Comparison of ENCODE assay signal across 10 mouse cellular contexts in genomic region chr9:52941637-52941983, GRCm38 (mm10).
DNase-seq lines count a peak whose midpoint lies in the region; ATAC-seq and TF ChIP-seq lines count a peak whose summit lies in the region.
"Had no signal": no experiment of that assay in that cellular context is flagged by ENCODE, and none has a peak within 500 bp of the region (broad histone marks: within the 10 kb centered on the region; RNA-seq: fewer than 3 reads in every experiment).

No protein-coding gene starts in this region.

- H3K27me3 ChIP-seq in kidney, adult 2 months (replicated peaks; ENCODE audit: control insufficient read depth, insufficient read depth, low read length) = no peaks in the 10 kb centered on the region
- H3K27me3 ChIP-seq in forebrain, embryonic 15.5 days = no peaks in the 10 kb centered on the region
- no peaks in the 10 kb centered on the region for H3K27me3 ChIP-seq in hindbrain, embryonic 16.5 days (replicated peaks; ENCODE audit: control insufficient read depth, insufficient read depth, low read length)
- H3K27me3 ChIP-seq: embryonic facial prominence, embryonic 13.5 days had no signal

- DNase-seq in kidney, adult 2 months = peak; percentile 10
- no peak for DNase-seq in kidney, postnatal 36 days
- DNase-seq in lung, postnatal 4 days = peak; percentile 15 to 51
- no peak for DNase-seq in gastrocnemius, postnatal 4 days (ENCODE audit: low spot score in 2 of 2)
- DNase-seq: thymus, adult 18-20 months had no signal

- no peak overlapping the region for H3K9ac ChIP-seq in forebrain, embryonic 15.5 days (replicated peaks)
- no peak overlapping the region; the same call in 1 of the 2 replicates for H3K9ac ChIP-seq in hindbrain, embryonic 16.5 days (ENCODE audit: low read depth, low read length)

- TF ChIP-seq POLR2A in kidney, adult 2 months (IDR thresholded peaks at IDR 0.05; ENCODE audit: low read depth, low read length) = no peak

- WGBS in kidney, adult 2 months = 69% methylated on average over 3 of the region's 3 CpGs
- whole genome bisulfite sequencing in forebrain, embryonic 15.5 days = 6% methylated on average over 3 of the region's 3 CpGs
- 33% methylated on average over 3 of the region's 3 CpGs for WGBS in hindbrain, embryonic 16.5 days

- no peaks in the 10 kb centered on the region for H3K36me3 ChIP-seq in kidney, adult 2 months (ENCODE audit: control insufficient read depth, insufficient read depth, low read length)
- H3K36me3 ChIP-seq in forebrain, embryonic 15.5 days = no peaks in the 10 kb centered on the region
- no peaks in the 10 kb centered on the region for H3K36me3 ChIP-seq in hindbrain, embryonic 16.5 days (ENCODE audit: control insufficient read depth, insufficient read depth, low read length)
- H3K36me3 ChIP-seq: embryonic facial prominence, embryonic 13.5 days had no signal

- H3K4me1 ChIP-seq in kidney, adult 2 months (ENCODE audit: control insufficient read depth, insufficient read depth, low read length) = no peaks in the 10 kb centered on the region
- H3K4me1 ChIP-seq in forebrain, embryonic 15.5 days = peaks cover 21% of the 10 kb centered on the region
- H3K4me1 ChIP-seq in hindbrain, embryonic 16.5 days (ENCODE audit: control insufficient read depth, insufficient read depth, low read depth, low read length) = peaks cover 11% of the 10 kb centered on the region

- ATAC-seq in forebrain, embryonic 15.5 days (replicated peaks) = peak; percentile 69
- ATAC-seq in hindbrain, embryonic 16.5 days = peak; percentile 55
- no peak for ATAC-seq in frontal cortex, adult (ENCODE audit: low TSS enrichment)

- no peak overlapping the region for H3K27ac ChIP-seq in kidney, adult 2 months (ENCODE audit: insufficient read depth, low read depth, low read length)
- peak overlapping the region; percentile 71 for H3K27ac ChIP-seq in forebrain, embryonic 15.5 days (replicated peaks)
- peak overlapping the region; percentile 70 for H3K27ac ChIP-seq in hindbrain, embryonic 16.5 days (ENCODE audit: low read depth, low read length)
- H3K27ac ChIP-seq: embryonic facial prominence, embryonic 13.5 days; kidney, postnatal 0 days had no signal

- H3K4me3 ChIP-seq in kidney, adult 2 months (ENCODE audit: insufficient read depth, low read depth, low read length) = no peak overlapping the region
- H3K4me3 ChIP-seq in forebrain, embryonic 15.5 days = no peak overlapping the region
- H3K4me3 ChIP-seq in hindbrain, embryonic 16.5 days (ENCODE audit: low read length) = no peak overlapping the region
- H3K4me3 ChIP-seq: embryonic facial prominence, embryonic 13.5 days had no signal

- H3K9me3 ChIP-seq in forebrain, embryonic 15.5 days = no peaks in the 10 kb centered on the region
- no peaks in the 10 kb centered on the region for H3K9me3 ChIP-seq in hindbrain, embryonic 16.5 days (ENCODE audit: control insufficient read depth, low read length)
- H3K9me3 ChIP-seq: embryonic facial prominence, embryonic 13.5 days had no signal

- H3K4me2 ChIP-seq in forebrain, embryonic 15.5 days (replicated peaks) = no peak overlapping the region
- no peak overlapping the region for H3K4me2 ChIP-seq in hindbrain, embryonic 16.5 days (ENCODE audit: low read length)
- H3K4me2 ChIP-seq: embryonic facial prominence, embryonic 13.5 days had no signal

- no peak for TF ChIP-seq CTCF in kidney, adult 2 months (conservative IDR thresholded peaks at IDR 0.05; ENCODE audit: insufficient read depth, insufficient read length, low read depth, low read length)

Comparison
In these comparisons a context has a peak if more than half of its experiments do, and no peak if none do; other contexts are left out.
1. DNase-seq: peak in kidney, adult 2 months (single experiment) and lung, postnatal 4 days (2 of 2); none in kidney, postnatal 36 days (0 of 2) and gastrocnemius, postnatal 4 days (0 of 2).